Mouse (Mus musculus) splenic B cell, adult 2 months (primary cell): ENCODE data around the gene Serpinb6c.

Experiments
- DNase-seq: peaks from one replicate; pipeline ENCODE4 v3.0.0-alpha.2; 2011; ENCODE audit warnings: low read depth, low spot score
- H3K27me3 ChIP-seq: 2 replicates; pipeline ENCODE4 v1.6.1; 2012; ENCODE audit warnings: mild to moderate bottlenecking, low read length, moderate library complexity, mixed read lengths; ENCODE audit not compliant: control insufficient read depth, poor library complexity, insufficient read depth, severe bottlenecking
- H3K36me3 ChIP-seq: 2 replicates; pipeline ENCODE4 v1.6.1; 2012; ENCODE audit warnings: mild to moderate bottlenecking, low read length, moderate library complexity, mixed read lengths; ENCODE audit not compliant: control insufficient read depth, poor library complexity, insufficient read depth, severe bottlenecking

Gene Serpinb6c

GRCm38 (mm10) chr13:33906821-33907220 lies 1.3 kb upstream of the Serpinb6c start:
- H3K27me3 ChIP-seq, result no peaks in the 10 kb centered on the region
- no peaks in the 10 kb centered on the region for H3K36me3 ChIP-seq
- no peak for DNase-seq

- Histone ChIP-seq H3K36me3 (no peaks in the 10 kb centered on the region), H3K27me3 (no peaks in the 10 kb centered on the region)
- DNase-seq, result no peak
Observed at GRCm38 (mm10) chr13:33903290-33903689, 2.2 kb downstream of the Serpinb6c start.

GRCm38 (mm10) chr13:33894207-33894606 lies 11.3 kb downstream of the Serpinb6c start:
- no peaks in the 10 kb centered on the region for H3K36me3 ChIP-seq
- peak; percentile 39 for DNase-seq

GRCm38 (mm10) chr13:33843308-33843707 lies 62.2 kb downstream of the Serpinb6c start, which contains the start of gene Serpinb6e:
Gene Serpinb6e, minus strand, starts transcription at chr13:33843408.
- no peak for DNase-seq
- Histone ChIP-seq H3K27me3 (no peaks in the 10 kb centered on the region), H3K36me3 (no peaks in the 10 kb centered on the region)

More at GRCm38 (mm10) chr13:33894207-33894606, 11.3 kb downstream of the Serpinb6c start:
- H3K27me3 ChIP-seq, result no peaks in the 10 kb centered on the region

- Histone ChIP-seq H3K36me3 (no peaks in the 10 kb centered on the region), H3K27me3 (no peaks in the 10 kb centered on the region)
- no peak for DNase-seq
Observed at GRCm38 (mm10) chr13:33830751-33831150, 74.8 kb downstream of the Serpinb6c start.
